Mouse (Mus musculus): Measurements from ENCODE around the gene H1f0.

The H1f0 gene

DNA sequence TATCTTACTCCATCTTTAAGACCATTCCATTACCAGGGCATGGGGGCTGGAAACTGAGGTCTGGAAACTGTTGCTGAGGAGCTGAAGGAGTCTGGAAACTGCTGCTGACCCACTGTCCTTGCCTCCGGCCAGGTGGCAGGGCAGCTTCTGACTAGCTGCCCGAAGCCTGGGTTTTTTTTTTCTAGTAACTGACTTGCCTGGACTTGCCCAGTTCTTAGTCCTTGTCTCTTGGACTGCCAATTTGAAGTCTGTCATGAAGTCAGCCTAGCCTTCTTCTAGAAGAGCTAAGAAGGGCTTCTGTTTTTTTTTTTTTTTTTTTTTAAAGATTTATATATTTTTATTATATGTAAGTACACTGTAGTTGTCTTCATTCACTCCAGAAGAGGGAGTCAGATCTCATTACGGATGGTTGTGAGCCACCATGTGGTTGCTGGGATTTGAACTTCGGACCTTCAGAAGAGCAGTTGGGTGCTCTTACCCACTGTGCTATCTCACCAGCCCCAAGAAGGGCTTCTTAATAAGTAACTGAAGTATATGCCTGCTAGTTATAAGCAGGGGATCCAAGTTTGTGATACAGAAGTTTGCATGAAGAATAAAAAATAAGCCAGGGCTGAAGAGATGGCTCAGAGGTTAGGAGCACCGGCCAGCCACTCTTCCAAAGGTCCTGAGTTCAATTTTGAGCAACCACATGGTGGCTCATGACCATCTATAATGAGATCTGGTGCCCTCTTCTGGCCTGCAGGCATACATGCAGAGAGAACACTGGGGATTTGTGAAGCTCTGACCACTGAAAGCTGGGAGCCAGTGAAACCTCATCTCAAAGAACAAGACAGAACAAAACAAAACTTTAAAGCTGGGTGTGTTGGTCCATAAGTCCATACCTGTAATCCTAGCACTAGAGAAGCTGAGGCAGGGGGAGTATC, 43.1 kb downstream of the H1f0 start:
- peak; percentile 22 to 49 for DNase-seq

DNA sequence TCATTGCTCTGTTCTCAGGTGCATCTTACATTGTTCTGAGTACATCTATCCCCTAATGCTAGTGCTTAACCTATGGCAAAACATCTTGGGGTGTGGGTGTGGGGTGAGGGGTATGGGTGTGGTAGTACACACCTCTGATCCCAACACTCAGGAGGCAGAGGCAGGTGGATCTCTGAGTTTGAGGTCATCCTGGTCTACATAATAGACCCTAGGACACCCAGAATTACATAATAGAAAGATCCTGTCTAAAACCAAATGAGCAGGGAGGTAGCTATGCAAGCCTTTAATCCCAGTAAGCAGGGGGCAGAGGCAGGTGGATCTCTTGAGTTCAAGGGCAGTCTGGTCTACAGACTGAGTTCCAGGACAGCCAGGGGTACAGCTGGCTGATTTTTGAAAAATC, 45.5 kb downstream of the H1f0 start:
- no peak for DNase-seq

DNA sequence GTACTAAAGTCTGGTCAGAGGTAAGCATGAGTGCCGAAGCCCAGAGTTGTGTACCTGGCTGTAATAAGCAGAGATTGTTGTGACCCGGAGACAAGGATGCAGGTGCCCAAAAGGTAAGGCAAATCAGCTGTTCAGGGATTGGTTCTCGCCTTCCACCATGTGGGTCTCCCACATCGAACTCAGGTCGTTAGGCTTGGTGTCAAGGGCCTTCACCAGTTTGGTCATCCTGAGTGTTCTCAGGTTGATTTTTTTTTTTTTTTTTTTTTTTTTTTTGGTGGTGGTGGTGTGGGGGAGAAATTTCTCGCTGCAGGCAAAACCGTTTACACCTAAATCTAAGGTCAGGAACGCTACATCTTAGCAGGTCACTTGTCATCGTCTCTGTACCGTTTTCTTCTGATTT, 46.2 kb downstream of the H1f0 start:
- no peak for DNase-seq

DNA sequence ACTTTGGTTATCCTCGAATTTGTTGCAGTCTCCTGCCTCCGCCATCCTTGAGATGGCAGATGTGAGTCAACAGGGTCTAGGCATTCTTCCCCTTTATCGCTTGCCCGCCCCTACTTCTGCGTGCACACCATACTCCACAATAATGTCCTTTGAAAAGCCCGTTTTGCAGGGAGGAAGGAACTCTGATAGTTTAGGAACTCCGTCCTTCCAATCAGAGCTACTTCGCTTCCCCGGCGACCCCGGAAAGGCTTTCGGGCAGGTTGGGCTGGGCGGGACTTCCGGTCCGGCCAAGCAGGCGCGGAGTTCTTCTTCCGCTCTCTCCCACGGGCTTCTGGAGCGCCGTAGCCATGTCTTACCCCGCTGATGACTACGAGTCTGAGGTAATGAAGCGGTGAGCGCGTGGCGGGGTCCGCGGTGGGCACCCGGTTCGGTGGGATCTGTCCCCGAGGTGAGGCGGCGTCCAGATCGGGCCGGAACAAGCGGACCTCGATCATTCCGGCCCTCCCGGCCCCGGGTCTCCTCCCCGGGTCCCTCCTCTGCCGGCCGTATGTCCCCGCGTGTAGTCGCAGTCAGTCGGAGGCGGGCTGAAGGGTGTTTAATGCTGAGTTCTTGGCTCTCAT, 46.8 kb downstream of the H1f0 start, which contains the start of gene Eif3l:
Gene Eif3l (plus strand): TSS at position 267 of the 620 bp plus-strand sequence.
- peak; percentile 88 to 93 for DNase-seq

DNA sequence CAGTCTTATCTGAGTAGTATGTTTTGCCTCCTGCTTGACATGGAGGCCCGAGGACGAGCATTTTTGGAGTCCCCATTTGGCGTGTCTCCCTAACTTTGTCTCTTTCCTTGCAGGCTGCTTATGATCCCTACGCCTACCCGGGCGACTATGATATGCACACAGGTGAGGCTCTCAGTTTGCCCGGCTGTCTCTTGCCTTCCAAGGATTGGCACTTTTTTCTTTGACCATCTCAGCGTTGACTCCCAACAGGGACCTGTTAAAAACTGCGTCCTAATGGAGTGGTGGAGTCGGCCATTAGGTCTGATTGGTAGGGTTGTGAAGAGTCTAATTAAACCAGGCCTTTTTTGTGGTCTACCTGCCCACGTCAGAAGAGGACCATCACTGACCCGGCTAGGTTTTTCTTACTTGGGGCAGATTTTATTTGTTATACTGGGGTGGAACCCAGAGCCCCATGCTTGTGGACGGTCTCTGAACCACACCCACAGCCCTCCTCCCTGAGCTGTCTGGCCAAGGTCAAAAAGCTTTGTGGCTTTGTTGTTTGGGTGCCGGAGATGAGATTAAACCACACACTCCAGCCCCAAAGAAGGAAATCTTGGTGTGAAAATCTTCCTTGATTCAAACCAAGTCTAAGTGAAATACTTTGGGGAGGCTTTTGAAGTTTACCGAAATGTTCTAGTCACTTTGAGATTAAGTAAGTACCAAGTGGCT, 47.6 kb downstream of the H1f0 start:
- DNase-seq = no peak

DNA sequence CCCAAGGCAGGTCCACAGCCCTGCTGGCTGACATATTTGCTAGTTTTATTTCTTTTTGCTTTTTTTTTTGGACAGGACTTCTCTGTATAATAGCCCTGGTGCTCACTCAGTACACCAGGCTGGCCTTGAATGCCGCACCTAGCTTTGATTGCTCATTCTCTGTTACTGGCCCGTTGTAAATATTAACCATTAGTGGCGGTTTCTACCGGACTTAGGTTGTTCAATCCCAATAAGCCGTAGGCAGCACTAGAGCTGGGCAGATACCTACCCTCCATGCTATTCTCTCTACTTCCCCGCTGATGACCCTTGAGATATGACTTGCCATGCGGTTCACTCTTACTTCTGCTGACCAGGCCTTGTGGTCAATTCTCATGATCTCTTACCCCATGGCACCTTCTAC, 51.3 kb downstream of the H1f0 start:
- no peak for DNase-seq

Data from lung, adult 18-20 months (tissue).